11 mouse cellular contexts compared by ENCODE assay signal in genomic region chr2:157054297-157054696, GRCm38 (mm10). TPM values are rescaled to one million over a fixed set of nuclear protein-coding genes. Genes with fewer than 3 reads are reported as not detected.
DNase-seq lines count a peak whose midpoint lies in the region; ATAC-seq lines count a peak whose summit lies in the region.
"Had no signal": no experiment of that assay in that cellular context is flagged by ENCODE, and none has a peak within 500 bp of the region (broad histone marks: within the 10 kb centered on the region; RNA-seq: fewer than 3 reads in every experiment).

No protein-coding gene starts in this region.

- no peaks in the 10 kb centered on the region for H3K9me3 ChIP-seq in forebrain, embryonic 13.5 days (replicated peaks)
- no peaks in the 10 kb centered on the region for H3K9me3 ChIP-seq in forebrain, embryonic 10.5 days

- H3K4me1 ChIP-seq in forebrain, embryonic 13.5 days: peaks cover 55% of the 10 kb centered on the region
- H3K4me1 ChIP-seq in forebrain, embryonic 10.5 days: peaks cover 30% of the 10 kb centered on the region

- H3K9ac ChIP-seq in forebrain, embryonic 13.5 days: no peak overlapping the region

- H3K4me2 ChIP-seq in forebrain, embryonic 13.5 days: no peak overlapping the region

- no peak for ATAC-seq in forebrain, embryonic 13.5 days

- H3K27ac ChIP-seq in forebrain, embryonic 13.5 days: 0 out of 2 replicates have a peak overlapping the region, but pooled peaks have one; percentile 11
- no peak overlapping the region for H3K27ac ChIP-seq in forebrain, embryonic 10.5 days

- WGBS in forebrain, embryonic 13.5 days: 95% methylated on average over 8 of the region's 8 CpGs
- WGBS in forebrain, embryonic 10.5 days: 90% methylated on average over 8 of the region's 8 CpGs

- DNase-seq in forebrain, embryonic 10.5 days (ENCODE audit: extremely low spot score, low spot score): no peak
- peak; percentile 45 to 64 for DNase-seq in kidney, postnatal 25 days
- DNase-seq in kidney, postnatal 10 days: no peak
- DNase-seq in adrenal gland, postnatal 25 days: peak; percentile 78
- peak; percentile 72 for DNase-seq in lung, postnatal 14 days
- DNase-seq in layer of hippocampus, adult 9-11 months: no peak
- no peak for DNase-seq in gastrocnemius, adult 8-10 months (ENCODE audit: low spot score in 2 of 2)

- H3K27me3 ChIP-seq in forebrain, embryonic 13.5 days: no peaks in the 10 kb centered on the region
- H3K27me3 ChIP-seq in forebrain, embryonic 10.5 days (ENCODE audit: poor library complexity, severe bottlenecking): no peaks in the 10 kb centered on the region

- peaks cover 65% of the 10 kb centered on the region for H3K36me3 ChIP-seq in forebrain, embryonic 13.5 days (ENCODE audit: poor library complexity, severe bottlenecking)
- H3K36me3 ChIP-seq in forebrain, embryonic 10.5 days (replicated peaks): peaks cover 92% of the 10 kb centered on the region

- no peak overlapping the region for H3K4me3 ChIP-seq in forebrain, embryonic 13.5 days
- no peak overlapping the region for H3K4me3 ChIP-seq in forebrain, embryonic 10.5 days

RNA-seq across cellular contexts. Expression of gene Soga1, which starts 24.8 kb away (rescaled TPM):
- polyA plus RNA-seq in forebrain, embryonic 13.5 days (2015; fragmentation: Nextera tagmentation; extraction: Ambion mirVana): 4.8 and 5.1 TPM in 2 replicates
- 3.5 and 4.0 TPM in 2 replicates for polyA plus RNA-seq in forebrain, embryonic 10.5 days (2016; fragmentation: Nextera tagmentation; extraction: Ambion mirVana)
- total RNA-seq in adrenal gland, postnatal 25 days (2021): 45.8 and 49.1 TPM in 2 replicates
- 1 to 10 TPM; 1.7 to 3.5 (median 2.3) TPM for total RNA-seq in gastrocnemius, adult 8-10 months (2022)

RNA-seq across cellular contexts. Expression of gene Tldc2, which starts 32.6 kb away (rescaled TPM):
- polyA plus RNA-seq in forebrain, embryonic 13.5 days (2015; fragmentation: Nextera tagmentation; extraction: Ambion mirVana): not detected in 2 replicates
- polyA plus RNA-seq in forebrain, embryonic 10.5 days (2016; fragmentation: Nextera tagmentation; extraction: Ambion mirVana): not detected in 2 replicates
- not detected in 2 replicates for total RNA-seq in adrenal gland, postnatal 25 days (2021)
- not detected for total RNA-seq in gastrocnemius, adult 8-10 months (2022)
- total RNA-seq: layer of hippocampus, adult 8-10 months had no signal
- polyA plus RNA-seq: gonadal fat pad, adult 2 months; liver, embryonic 16.5 days had no signal

RNA-seq across cellular contexts. Expression of gene Dsn1, which starts 47.3 kb away (rescaled TPM):
- 38.8 TPM in 2 replicates for polyA plus RNA-seq in forebrain, embryonic 13.5 days (2015; fragmentation: Nextera tagmentation; extraction: Ambion mirVana)
- polyA plus RNA-seq in forebrain, embryonic 10.5 days (2016; fragmentation: Nextera tagmentation; extraction: Ambion mirVana): 58.0 and 59.1 TPM in 2 replicates
- total RNA-seq in adrenal gland, postnatal 25 days (2021): 5.9 and 7.8 TPM in 2 replicates
- 1 to 10 TPM; 2.2 to 2.5 (median 2.3) TPM for total RNA-seq in gastrocnemius, adult 8-10 months (2022)

Comparison
In these comparisons a context has a peak if more than half of its experiments do, and no peak if none do; other contexts are left out.
1. DNase-seq: peak in kidney, postnatal 25 days (2 of 2), adrenal gland, postnatal 25 days (single experiment) and lung, postnatal 14 days (single experiment); none in forebrain, embryonic 10.5 days (single experiment), kidney, postnatal 10 days (single experiment), layer of hippocampus, adult 9-11 months (single experiment) and gastrocnemius, adult 8-10 months (0 of 2).
2. RNA of gene Soga1, which starts 24.8 kb away (total RNA-seq): 45.8 to 49.1 TPM in adrenal gland, postnatal 25 days; 1.7 to 3.5 TPM in gastrocnemius, adult 8-10 months; every median in the first group is over 10 times any median in the second.